Mouse (Mus musculus) forebrain, embryonic 14.5 days (tissue): ENCODE measurements around the gene Pitpnc1. TPM values are rescaled to one million over a fixed set of nuclear protein-coding genes. Genes with fewer than 3 reads are reported as not detected.

Experiments
- ATAC-seq: fragments of 200-750 bp; cut with Nextera tagmentation; 2 replicates; pipeline ENCODE4 v1.8.0; 2017; ENCODE audit warnings: mild to moderate bottlenecking, moderate library complexity
- DNase-seq: peaks from one replicate; pipeline ENCODE4 v3.0.0-alpha.2; 2015; ENCODE audit warnings: low spot score
- H3K27ac ChIP-seq: fragments of 300-500 bp; sonication (generic); 2 replicates; pipeline ENCODE4 v1.5.1; 2014; ENCODE audit warnings: low read depth, mild to moderate bottlenecking, control low read depth, low read length, moderate library complexity
- H3K27me3 ChIP-seq: fragments of 300-500 bp; sonication (generic); replicated peaks from 2 replicates; pipeline ENCODE4 v1.6.1; 2014; ENCODE audit warnings: low read length, control low read depth, mixed read lengths; ENCODE audit not compliant: control insufficient read depth, insufficient read depth
- H3K36me3 ChIP-seq: fragments of 300-500 bp; sonication (generic); 2 replicates; pipeline ENCODE4 v1.6.1; 2014; ENCODE audit warnings: low read length, control low read depth; ENCODE audit not compliant: control insufficient read depth, insufficient read depth
- H3K4me1 ChIP-seq: fragments of 300-500 bp; sonication (generic); 2 replicates; pipeline ENCODE4 v1.6.1; 2014; ENCODE audit warnings: antibody characterized with exemption, low read length, control low read depth; ENCODE audit not compliant: control insufficient read depth, insufficient read depth
- H3K4me2 ChIP-seq: fragments of 300-500 bp; sonication (generic); 2 replicates; pipeline ENCODE4 v1.6.1; 2014; ENCODE audit warnings: mild to moderate bottlenecking, control low read depth, low read length
- H3K4me3 ChIP-seq: fragments of 300-500 bp; sonication (generic); 2 replicates; pipeline ENCODE4 v1.5.1; 2014; ENCODE audit warnings: low read depth, low read length, control low read depth
- H3K9ac ChIP-seq: fragments of 300-500 bp; sonication (generic); 2 replicates; pipeline ENCODE4 v1.6.1; 2014; ENCODE audit warnings: mild to moderate bottlenecking, low read length, control low read depth, moderate library complexity
- H3K9me3 ChIP-seq: fragments of 300-500 bp; sonication (generic); replicated peaks from 2 replicates; pipeline ENCODE4 v1.6.1; 2016; ENCODE audit warnings: low read length, control low read depth, mixed read lengths; ENCODE audit not compliant: control insufficient read depth
- WGBS: fragments of 180-500 bp; shearing (Covaris S2); extraction: QIAGEN DNeasy Blood & Tissue Kit; methylation state at CpG from one replicate; pipeline ENCODE4 v1.1.7; 2014; 5-methylcytosine and 5-hydroxymethylcytosine counted together
- polyA plus RNA-seq: library from polyadenylated mRNA; unstranded; fragments of >200 nt; fragmentation: Nextera tagmentation; extraction: Ambion mirVana; gene quantifications from 2 replicates; pipeline ENCODE4 v1.2.1, GENCODE M21; 2014

Gene Pitpnc1
- polyA plus RNA-seq, 1 experiment from 2014 or later: 31.4 TPM

DNA sequence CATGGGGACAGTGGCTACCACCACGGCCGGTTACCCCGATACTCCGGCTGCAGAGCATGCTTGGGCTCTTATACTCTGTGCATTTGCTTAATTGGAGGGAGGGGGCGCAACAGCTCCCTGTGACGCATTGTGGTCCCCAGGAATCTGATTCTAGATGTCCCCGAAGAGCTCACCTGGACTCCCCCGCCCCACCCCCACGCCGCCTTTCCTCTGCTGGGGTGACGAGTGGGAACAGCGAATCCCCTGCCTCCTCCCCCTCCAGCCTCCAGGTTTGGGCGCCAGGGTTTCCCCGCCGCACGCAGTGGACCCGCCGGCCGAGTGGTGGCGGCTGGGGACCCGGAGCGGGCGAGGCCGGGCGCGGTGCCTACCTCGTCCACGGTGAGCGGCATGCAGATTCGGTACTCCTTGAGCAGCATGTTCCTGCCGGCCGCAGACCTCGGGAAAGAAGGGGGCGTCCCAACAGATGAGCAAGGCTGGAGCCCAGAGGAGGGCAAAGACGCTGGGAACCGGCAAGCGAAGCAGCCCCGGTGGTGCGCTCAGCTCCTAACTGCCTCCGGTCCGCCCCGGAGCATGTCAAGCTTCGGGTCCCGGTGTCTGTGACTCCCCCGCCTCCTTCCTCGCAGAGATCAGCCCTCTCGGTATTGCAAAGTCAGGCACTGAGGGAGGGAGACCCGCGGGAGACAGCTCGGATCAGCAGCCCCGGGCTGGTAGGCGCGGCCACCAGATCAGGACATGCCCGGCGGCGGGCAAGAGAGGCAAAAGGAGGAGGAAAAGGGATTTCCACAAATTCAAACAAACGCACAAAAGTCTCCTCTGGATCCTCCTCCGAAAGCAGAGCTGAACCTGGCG lies 752 bp downstream of the Pitpnc1 start:
- peak overlapping the region; percentile 89 for H3K4me3 ChIP-seq
- H3K27me3 ChIP-seq: no peaks in the 10 kb centered on the region
- no peaks in the 10 kb centered on the region for H3K36me3 ChIP-seq
- under 1% methylated on average over 56 of the region's 59 CpGs for WGBS
- peak overlapping the region; percentile 72 for H3K4me2 ChIP-seq
- peak; percentile 59 for ATAC-seq
- peak; percentile 70 for DNase-seq
- peaks cover 14% of the 10 kb centered on the region for H3K4me1 ChIP-seq
- peak overlapping the region; percentile 90 for H3K9ac ChIP-seq
- H3K9me3 ChIP-seq: no peaks in the 10 kb centered on the region
- H3K27ac ChIP-seq: peak overlapping the region; percentile 91

DNA sequence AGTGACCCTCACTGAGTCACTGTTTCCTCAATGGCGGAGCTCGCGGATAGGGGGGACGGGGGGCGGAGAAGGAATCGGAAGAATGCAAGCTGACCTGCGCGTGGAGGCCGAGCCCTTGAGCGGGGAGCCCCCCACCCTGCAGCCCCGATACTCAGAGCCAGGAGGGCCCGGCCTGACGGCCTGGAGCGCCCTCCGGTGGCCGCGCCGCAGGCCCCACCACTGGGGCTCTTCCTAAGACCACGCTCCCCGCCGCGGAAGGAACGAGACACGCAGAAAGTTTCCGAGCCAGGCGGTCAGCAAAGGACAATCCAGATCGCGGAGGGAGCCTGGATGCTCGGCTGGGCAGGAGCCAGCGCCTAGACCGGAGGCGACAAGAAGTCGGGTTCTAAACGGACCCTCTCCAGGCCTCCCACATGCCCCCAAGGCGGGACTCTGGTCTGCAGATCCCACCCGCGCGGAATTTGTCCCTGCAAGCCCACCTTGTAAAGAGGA lies 1.4 kb downstream of the Pitpnc1 start:
- Histone ChIP-seq H3K27ac (peak overlapping the region; percentile 91), H3K4me3 (peak overlapping the region; percentile 89), H3K9me3 (no peaks in the 10 kb centered on the region), H3K27me3 (no peaks in the 10 kb centered on the region), H3K36me3 (no peaks in the 10 kb centered on the region), H3K9ac (peak overlapping the region; percentile 90), H3K4me2 (peak overlapping the region; percentile 72), H3K4me1 (peaks cover 14% of the 10 kb centered on the region)
- DNase-seq (peak; percentile 88), ATAC-seq (peak; percentile 84)
- WGBS: under 1% methylated on average over 38 of the region's 38 CpGs

DNA sequence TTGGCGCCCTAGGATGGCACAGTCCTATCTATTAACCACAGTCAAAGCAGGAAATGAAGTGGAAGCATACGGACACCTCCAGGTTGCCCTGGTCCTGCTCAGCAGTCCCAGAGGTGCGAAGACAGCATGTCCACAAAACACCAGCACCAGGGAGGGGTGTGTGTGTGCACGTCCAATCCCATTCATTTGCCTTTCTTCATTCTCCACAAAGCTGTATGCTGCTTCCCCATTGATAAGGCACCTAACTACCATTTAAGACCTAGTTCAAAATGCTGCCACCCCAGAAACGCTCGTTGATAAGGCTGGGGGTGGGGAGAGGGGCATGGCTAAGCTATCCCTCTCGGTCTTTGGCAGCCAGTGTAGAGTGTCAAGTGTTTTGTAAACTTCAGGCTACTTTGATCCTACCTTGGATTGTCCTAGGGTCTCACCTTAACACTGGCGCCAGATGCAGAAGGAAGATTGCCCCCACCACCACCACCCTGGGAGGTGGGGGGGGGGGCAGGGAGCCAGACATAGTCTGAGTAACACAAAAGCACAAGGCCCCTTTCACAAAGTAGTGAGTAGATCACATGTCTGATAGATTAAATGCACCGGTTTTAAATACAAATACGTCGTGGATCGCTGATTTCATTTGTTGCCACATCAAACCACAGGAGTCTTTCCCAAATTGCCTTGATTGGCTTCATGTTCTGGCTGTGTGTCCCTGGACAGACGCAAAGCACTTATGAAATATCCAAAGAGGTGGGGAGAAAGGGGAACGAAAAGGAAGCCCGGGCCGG lies 2.1 kb downstream of the Pitpnc1 start:
- Histone ChIP-seq H3K27ac (peak overlapping the region; percentile 91; the same call in 1 of the 2 replicates), H3K4me3 (peak overlapping the region; percentile 89), H3K27me3 (no peaks in the 10 kb centered on the region), H3K4me1 (peaks cover 14% of the 10 kb centered on the region), H3K9me3 (no peaks in the 10 kb centered on the region), H3K4me2 (peak overlapping the region; percentile 72), H3K9ac (peak overlapping the region; percentile 90), H3K36me3 (0 out of 2 replicates have a peak, but pooled peaks cover 1% of the 10 kb centered on the region)
- DNase-seq: peak; percentile 13
- no peak for ATAC-seq
- 15% methylated on average over 16 of the region's 16 CpGs for whole genome bisulfite sequencing

DNA sequence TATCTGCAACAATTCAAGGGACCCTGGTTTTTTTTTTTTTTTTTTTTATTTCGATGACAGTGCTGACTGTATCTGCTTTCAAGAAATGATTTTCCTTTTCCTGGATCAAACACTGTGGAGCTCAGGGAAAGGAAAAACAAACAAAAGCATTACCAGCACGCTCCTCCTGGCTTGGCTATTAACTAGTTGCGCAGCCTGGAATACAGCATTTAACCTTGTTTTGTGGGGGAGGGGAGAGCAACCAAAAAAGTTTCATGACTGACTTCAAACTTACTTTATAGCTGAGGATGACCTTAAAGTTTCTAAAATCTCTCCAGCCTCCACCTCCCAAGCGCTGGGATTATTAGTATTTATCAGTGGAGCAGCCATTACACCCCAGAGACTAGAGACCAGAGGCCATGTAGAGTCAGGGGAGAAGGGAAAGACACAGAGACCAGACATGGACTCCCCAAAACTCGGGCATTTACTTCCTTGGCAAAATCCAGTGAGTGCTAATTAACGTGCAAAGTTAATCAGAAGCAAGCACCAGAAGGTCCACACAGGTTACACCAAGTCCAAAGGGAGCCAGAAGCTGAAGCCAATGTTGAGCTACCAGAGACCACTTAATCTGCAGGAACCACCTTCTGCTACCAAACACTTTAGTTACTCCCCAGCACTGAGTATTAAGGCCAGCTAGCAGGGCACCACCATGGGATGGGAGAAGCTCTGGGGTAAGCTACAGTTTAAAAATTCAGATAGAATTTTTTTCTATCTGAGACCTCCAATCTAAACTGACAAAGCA lies 3.7 kb downstream of the Pitpnc1 start:
- H3K4me2 ChIP-seq: no peak overlapping the region
- H3K9ac ChIP-seq: no peak overlapping the region
- peaks cover 14% of the 10 kb centered on the region for H3K4me1 ChIP-seq
- 72% methylated on average over 6 of the region's 6 CpGs for WGBS
- no peaks in the 10 kb centered on the region for H3K9me3 ChIP-seq
- no peaks in the 10 kb centered on the region for H3K27me3 ChIP-seq
- H3K27ac ChIP-seq: no peak overlapping the region
- 0 out of 2 replicates have a peak, but pooled peaks cover 2% of the 10 kb centered on the region for H3K36me3 ChIP-seq
- no peak for DNase-seq
- no peak overlapping the region for H3K4me3 ChIP-seq
- no peak for ATAC-seq

DNA sequence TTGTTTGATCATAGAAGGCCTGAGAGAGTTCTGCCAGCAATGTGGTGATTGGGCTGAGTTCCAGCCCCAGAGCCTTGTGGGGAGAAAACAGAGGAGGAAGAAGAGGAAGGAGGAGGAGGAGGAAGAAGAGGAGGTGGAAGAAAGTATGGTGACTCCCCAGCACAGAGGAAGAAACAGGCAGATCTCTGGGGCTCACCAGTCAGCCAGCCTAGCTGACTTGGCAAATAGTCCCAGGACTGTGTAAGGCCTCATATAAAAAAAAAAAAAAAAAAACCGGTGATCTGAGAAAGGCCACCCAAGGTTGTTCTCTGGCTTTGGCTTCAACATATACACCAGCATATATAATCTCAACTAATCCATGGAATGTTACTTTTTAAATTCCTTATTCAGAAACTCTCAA lies 4.5 kb downstream of the Pitpnc1 start:
- no peak for DNase-seq
- WGBS: 60% methylated on average over 1 of the region's 1 CpGs
- H3K4me2 ChIP-seq: no peak overlapping the region

DNA sequence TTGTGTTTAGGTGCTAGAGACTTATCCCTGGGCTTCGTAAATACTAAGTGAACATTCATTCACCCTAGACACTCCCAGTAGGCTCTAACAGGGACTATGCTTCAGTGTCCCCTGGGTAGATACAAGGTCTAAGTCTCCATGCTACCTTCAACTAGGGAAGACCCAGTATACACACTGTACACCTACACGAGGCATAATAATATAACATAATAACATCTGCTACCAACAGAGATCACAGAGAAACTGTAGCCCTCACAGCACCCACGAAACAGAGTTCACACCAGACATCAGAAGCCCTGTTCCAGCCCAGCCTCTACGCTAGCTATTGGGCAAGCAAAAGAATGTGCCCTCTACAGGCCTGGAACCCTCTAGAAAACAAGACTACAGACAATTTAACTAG lies 5.5 kb downstream of the Pitpnc1 start:
- Histone ChIP-seq H3K9ac (no peak overlapping the region), H3K4me1 (peaks cover 10% of the 10 kb centered on the region), H3K27ac (no peak overlapping the region), H3K4me3 (no peak overlapping the region), H3K4me2 (no peak overlapping the region), H3K27me3 (no peaks in the 10 kb centered on the region), H3K36me3 (0 out of 2 replicates have a peak, but pooled peaks cover 2% of the 10 kb centered on the region), H3K9me3 (no peaks in the 10 kb centered on the region)
- no peak for ATAC-seq
- 94% methylated on average over 4 of the region's 4 CpGs for WGBS
- DNase-seq: no peak

More for the DNA sequence above, 4.5 kb downstream of the Pitpnc1 start:
- Histone ChIP-seq H3K9me3 (no peaks in the 10 kb centered on the region), H3K9ac (no peak overlapping the region), H3K4me3 (no peak overlapping the region), H3K36me3 (0 out of 2 replicates have a peak, but pooled peaks cover 2% of the 10 kb centered on the region), H3K27me3 (no peaks in the 10 kb centered on the region), H3K27ac (no peak overlapping the region), H3K4me1 (peaks cover 12% of the 10 kb centered on the region)
- ATAC-seq: no peak

DNA sequence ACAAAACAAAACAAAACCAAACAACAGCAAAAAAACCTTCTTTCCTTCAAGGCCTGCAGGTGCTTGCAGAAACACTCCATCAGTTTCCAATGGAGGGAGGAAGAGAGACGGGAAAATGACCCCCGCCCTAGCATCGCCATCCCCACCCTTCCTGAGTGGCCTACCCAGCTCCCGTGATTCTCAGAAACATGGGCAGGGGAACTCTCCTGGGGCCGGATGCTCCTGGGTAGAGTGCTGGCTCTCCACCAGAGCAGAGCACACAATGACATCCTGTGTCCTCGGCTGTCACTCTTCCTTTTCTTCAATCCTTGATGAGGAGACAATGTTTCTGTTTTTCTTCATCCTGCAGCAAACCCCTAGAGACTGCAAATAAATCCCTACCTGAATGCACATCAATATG lies 6.4 kb downstream of the Pitpnc1 start:
- ATAC-seq (no peak), DNase-seq (no peak)
- Histone ChIP-seq H3K4me1 (peaks cover 10% of the 10 kb centered on the region), H3K9ac (no peak overlapping the region), H3K27ac (no peak overlapping the region), H3K36me3 (0 out of 2 replicates have a peak, but pooled peaks cover 2% of the 10 kb centered on the region), H3K4me3 (no peak overlapping the region), H3K9me3 (no peaks in the 10 kb centered on the region), H3K27me3 (no peaks in the 10 kb centered on the region), H3K4me2 (no peak overlapping the region)
- 55% methylated on average over 6 of the region's 6 CpGs for WGBS

DNA sequence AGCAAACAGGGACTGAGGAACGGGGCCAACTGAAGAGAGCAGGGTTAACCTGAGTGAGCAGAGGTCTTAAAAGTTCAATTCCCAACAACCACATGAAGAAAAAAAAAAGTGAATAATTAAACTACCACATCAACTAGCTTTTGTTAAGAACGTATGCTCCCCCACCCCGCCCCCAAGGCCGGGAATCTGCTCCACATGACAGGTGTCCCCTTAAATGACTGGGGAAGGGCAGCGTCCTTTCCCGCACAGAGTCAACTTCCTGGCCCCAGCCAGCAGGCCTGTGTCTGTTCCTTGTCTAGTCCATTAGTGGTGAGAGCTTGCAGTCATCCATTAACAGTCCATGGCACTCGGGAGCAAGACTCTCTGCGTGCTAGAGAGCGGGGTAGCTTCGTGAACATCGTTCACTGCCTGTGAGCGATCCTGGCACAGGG lies 7.2 kb downstream of the Pitpnc1 start:
- DNase-seq (no peak), ATAC-seq (no peak)
- H3K36me3 ChIP-seq: 0 out of 2 replicates have a peak, but pooled peaks cover 2% of the 10 kb centered on the region
- no peak overlapping the region for H3K9ac ChIP-seq
- H3K27me3 ChIP-seq: no peaks in the 10 kb centered on the region
- 93% methylated on average over 12 of the region's 12 CpGs for WGBS
- H3K4me2 ChIP-seq: no peak overlapping the region
- no peak overlapping the region for H3K27ac ChIP-seq
- no peak overlapping the region for H3K4me3 ChIP-seq
- H3K4me1 ChIP-seq: peaks cover 7% of the 10 kb centered on the region
- H3K9me3 ChIP-seq: no peaks in the 10 kb centered on the region
